Mouse (Mus musculus): Measurements from ENCODE around the gene Sh2b2.

Gene Sh2b2

DNA sequence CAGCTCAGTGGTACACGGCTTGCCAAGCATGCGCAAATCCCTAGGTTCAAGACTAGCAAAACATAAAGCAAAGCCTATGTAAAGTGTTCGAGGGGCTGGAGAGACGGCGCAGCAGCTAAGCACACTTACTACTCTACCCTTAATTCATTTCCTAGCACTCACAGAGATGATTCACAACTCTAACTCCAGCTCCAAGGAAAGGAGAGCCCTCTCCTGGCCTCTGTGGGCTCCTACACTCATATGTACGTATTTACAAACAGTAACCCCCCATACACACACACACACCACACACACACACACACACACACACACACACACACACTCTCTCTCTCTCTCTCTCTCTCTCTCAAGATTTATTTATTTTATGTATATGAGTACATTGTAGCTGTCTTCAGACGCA, 62.6 kb downstream of the Sh2b2 start:
- Histone ChIP-seq H3K27me3 (ENCODE audit: insufficient read depth, low read length) (no peaks in the 10 kb centered on the region), H3K9me3 (ENCODE audit: low read length) (no peaks in the 10 kb centered on the region), H3K4me3 (replicated peaks; ENCODE audit: low read length) (no peak overlapping the region), H3K36me3 (ENCODE audit: insufficient read depth, low read length) (peaks cover 95% of the 10 kb centered on the region), H3K4me1 (replicated peaks; ENCODE audit: low read depth, low read length) (peaks cover 59% of the 10 kb centered on the region)
- TF ChIP-seq NANOG (IDR thresholded peaks at IDR 0.05; ENCODE audit: borderline replicate concordance, low read length) (no peak), CTCF (conservative IDR thresholded peaks at IDR 0.05; ENCODE audit: low read length) (0 out of 2 replicates have a peak, but pooled peaks have one; percentile 5), POU5F1 (IDR thresholded peaks at IDR 0.05; ENCODE audit: borderline replicate concordance, low read length) (no peak)

- Histone ChIP-seq H3K4me3 (replicated peaks; ENCODE audit: low read length) (no peak overlapping the region), H3K4me1 (replicated peaks; ENCODE audit: low read depth, low read length) (peaks cover 68% of the 10 kb centered on the region), H3K27me3 (ENCODE audit: insufficient read depth, low read length) (no peaks in the 10 kb centered on the region), H3K36me3 (ENCODE audit: insufficient read depth, low read length) (peaks cover 95% of the 10 kb centered on the region), H3K9me3 (ENCODE audit: low read length) (no peaks in the 10 kb centered on the region)
- TF ChIP-seq NANOG (IDR thresholded peaks at IDR 0.05; ENCODE audit: borderline replicate concordance, low read length) (no peak), POU5F1 (IDR thresholded peaks at IDR 0.05; ENCODE audit: borderline replicate concordance, low read length) (no peak), CTCF (conservative IDR thresholded peaks at IDR 0.05; ENCODE audit: low read length) (no peak)
These were observed 63.5 kb downstream of the Sh2b2 start for GRCm38 (mm10) chr5:136182830-136183229.

DNA sequence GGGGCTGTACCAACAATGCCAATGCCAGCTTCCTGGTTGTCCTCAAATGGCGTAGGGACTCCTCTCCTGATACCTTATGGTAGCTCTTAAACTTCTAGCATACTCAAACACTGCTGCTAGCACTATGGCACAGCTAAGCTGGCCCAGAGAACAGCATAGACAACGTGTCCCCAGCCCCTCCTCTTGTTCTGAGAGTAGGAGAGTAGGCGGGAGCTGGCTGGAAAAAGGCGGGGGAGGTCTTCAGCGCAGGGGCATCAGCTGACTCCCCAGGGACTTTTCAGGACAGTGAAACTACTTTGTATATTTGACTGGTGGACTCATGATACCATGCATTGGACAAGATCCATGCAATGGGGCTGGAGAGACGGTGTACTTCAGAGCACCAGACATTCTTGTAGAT, 64.3 kb downstream of the Sh2b2 start:
- TF ChIP-seq CTCF (conservative IDR thresholded peaks at IDR 0.05; ENCODE audit: low read length) (no peak), POU5F1 (IDR thresholded peaks at IDR 0.05; ENCODE audit: borderline replicate concordance, low read length) (no peak), NANOG (IDR thresholded peaks at IDR 0.05; ENCODE audit: borderline replicate concordance, low read length) (no peak)
- Histone ChIP-seq H3K27me3 (ENCODE audit: insufficient read depth, low read length) (no peaks in the 10 kb centered on the region), H3K4me3 (replicated peaks; ENCODE audit: low read length) (no peak overlapping the region), H3K4me1 (replicated peaks; ENCODE audit: low read depth, low read length) (peaks cover 76% of the 10 kb centered on the region), H3K9me3 (ENCODE audit: low read length) (no peaks in the 10 kb centered on the region), H3K36me3 (ENCODE audit: insufficient read depth, low read length) (peaks cover 97% of the 10 kb centered on the region)

- H3K36me3 ChIP-seq (ENCODE audit: insufficient read depth, low read length) = peaks cover 91% of the 10 kb centered on the region
- no peaks in the 10 kb centered on the region for H3K9me3 ChIP-seq (ENCODE audit: low read length)
- peaks cover 75% of the 10 kb centered on the region for H3K4me1 ChIP-seq (replicated peaks; ENCODE audit: low read depth, low read length)
- no peaks in the 10 kb centered on the region for H3K27me3 ChIP-seq (ENCODE audit: insufficient read depth, low read length)
- no peak overlapping the region for H3K4me3 ChIP-seq (replicated peaks; ENCODE audit: low read length)
- no peak for TF ChIP-seq POU5F1 (IDR thresholded peaks at IDR 0.05; ENCODE audit: borderline replicate concordance, low read length)
- TF ChIP-seq NANOG (IDR thresholded peaks at IDR 0.05; ENCODE audit: borderline replicate concordance, low read length) = no peak
- TF ChIP-seq CTCF (conservative IDR thresholded peaks at IDR 0.05; ENCODE audit: low read length) = no peak
These were observed 65.2 kb downstream of the Sh2b2 start for GRCm38 (mm10) chr5:136181197-136181596.

- Histone ChIP-seq H3K4me3 (replicated peaks; ENCODE audit: low read length) (0 out of 2 replicates have a peak overlapping the region, but pooled peaks have one; percentile 0), H3K4me1 (replicated peaks; ENCODE audit: low read depth, low read length) (peaks cover 65% of the 10 kb centered on the region), H3K27me3 (ENCODE audit: insufficient read depth, low read length) (no peaks in the 10 kb centered on the region), H3K36me3 (ENCODE audit: insufficient read depth, low read length) (peaks cover 75% of the 10 kb centered on the region), H3K9me3 (ENCODE audit: low read length) (no peaks in the 10 kb centered on the region)
- no peak for TF ChIP-seq POU5F1 (IDR thresholded peaks at IDR 0.05; ENCODE audit: borderline replicate concordance, low read length)
- TF ChIP-seq CTCF (conservative IDR thresholded peaks at IDR 0.05; ENCODE audit: low read length) = no peak
- TF ChIP-seq NANOG (IDR thresholded peaks at IDR 0.05; ENCODE audit: borderline replicate concordance, low read length) = no peak
These were observed 66.8 kb downstream of the Sh2b2 start for GRCm38 (mm10) chr5:136179594-136179993.

DNA sequence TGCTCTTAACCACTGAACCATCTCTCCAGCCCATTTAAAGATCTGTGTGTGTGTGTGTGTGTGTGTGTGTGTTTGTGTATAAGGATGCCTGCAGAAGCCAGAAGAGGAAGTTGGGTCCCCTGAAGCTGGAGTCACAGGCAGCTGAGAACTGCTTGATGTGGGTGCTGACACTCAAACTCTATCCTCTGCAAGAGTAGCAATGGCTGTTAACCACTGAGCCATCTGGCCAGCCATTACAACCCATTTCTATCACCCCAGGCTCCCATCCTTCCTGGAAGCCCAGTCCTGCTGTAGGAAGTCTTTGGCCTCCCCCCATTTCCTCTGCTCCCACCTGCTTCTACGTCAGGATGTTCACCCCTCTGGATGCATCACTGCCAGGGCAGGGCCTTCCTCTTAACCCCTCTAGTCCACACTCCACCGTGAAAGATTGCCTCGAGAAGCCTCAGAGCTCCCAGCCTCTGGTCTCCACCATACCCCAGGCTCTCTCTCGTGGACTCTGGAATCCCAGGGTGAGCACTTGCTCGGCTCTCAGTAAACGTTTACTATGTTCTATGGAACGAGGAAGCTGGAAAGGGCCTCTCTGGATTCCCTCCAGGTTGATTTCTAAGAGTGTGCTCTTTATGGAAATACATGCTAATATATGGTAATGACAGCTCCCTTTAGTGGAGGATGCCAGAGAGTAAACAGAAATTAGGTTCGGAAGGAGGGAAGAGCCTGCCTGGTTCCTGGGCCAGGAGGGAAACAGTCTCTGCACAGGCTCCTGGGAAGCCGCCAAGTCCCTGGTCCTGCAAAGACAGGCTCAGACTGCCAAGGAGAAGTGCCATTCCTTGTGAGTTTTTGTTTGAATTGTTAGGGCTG, 72.5 kb downstream of the Sh2b2 start:
- Histone ChIP-seq H3K4me3 (replicated peaks; ENCODE audit: low read length) (no peak overlapping the region), H3K9me3 (ENCODE audit: low read length) (peaks cover 5% of the 10 kb centered on the region), H3K27me3 (ENCODE audit: insufficient read depth, low read length) (peaks cover 15% of the 10 kb centered on the region), H3K4me1 (replicated peaks; ENCODE audit: low read depth, low read length) (peaks cover 60% of the 10 kb centered on the region), H3K36me3 (ENCODE audit: insufficient read depth, low read length) (peaks cover 21% of the 10 kb centered on the region)
- TF ChIP-seq NANOG (IDR thresholded peaks at IDR 0.05; ENCODE audit: borderline replicate concordance, low read length) (no peak), CTCF (conservative IDR thresholded peaks at IDR 0.05; ENCODE audit: low read length) (no peak), POU5F1 (IDR thresholded peaks at IDR 0.05; ENCODE audit: borderline replicate concordance, low read length) (no peak)

DNA sequence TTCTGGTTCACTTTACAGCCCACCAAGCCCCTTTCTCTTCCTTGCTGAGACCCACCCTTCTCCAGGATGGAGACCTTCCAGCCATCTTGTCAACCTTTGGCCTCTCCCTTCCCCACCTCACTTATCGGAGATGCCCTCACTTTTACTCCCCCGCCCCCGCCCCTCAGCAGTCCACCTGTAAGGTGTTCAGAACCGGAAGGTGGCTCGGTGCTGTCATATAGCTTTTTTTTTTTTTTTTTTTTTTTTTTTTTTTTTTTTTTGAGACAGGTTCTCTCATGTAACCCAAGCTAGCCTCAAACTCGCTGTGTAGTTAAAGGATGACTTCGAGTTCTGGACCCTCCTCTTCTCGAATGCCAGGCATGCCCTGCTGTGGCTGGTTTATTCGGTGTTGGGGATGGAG, 73.4 kb downstream of the Sh2b2 start:
- Histone ChIP-seq H3K4me3 (replicated peaks; ENCODE audit: low read length) (no peak overlapping the region), H3K27me3 (ENCODE audit: insufficient read depth, low read length) (peaks cover 15% of the 10 kb centered on the region), H3K36me3 (ENCODE audit: insufficient read depth, low read length) (peaks cover 12% of the 10 kb centered on the region), H3K9me3 (ENCODE audit: low read length) (peaks cover 10% of the 10 kb centered on the region), H3K4me1 (replicated peaks; ENCODE audit: low read depth, low read length) (peaks cover 51% of the 10 kb centered on the region)
- TF ChIP-seq NANOG (IDR thresholded peaks at IDR 0.05; ENCODE audit: borderline replicate concordance, low read length) (no peak), POU5F1 (IDR thresholded peaks at IDR 0.05; ENCODE audit: borderline replicate concordance, low read length) (no peak), CTCF (conservative IDR thresholded peaks at IDR 0.05; ENCODE audit: low read length) (no peak)

DNA sequence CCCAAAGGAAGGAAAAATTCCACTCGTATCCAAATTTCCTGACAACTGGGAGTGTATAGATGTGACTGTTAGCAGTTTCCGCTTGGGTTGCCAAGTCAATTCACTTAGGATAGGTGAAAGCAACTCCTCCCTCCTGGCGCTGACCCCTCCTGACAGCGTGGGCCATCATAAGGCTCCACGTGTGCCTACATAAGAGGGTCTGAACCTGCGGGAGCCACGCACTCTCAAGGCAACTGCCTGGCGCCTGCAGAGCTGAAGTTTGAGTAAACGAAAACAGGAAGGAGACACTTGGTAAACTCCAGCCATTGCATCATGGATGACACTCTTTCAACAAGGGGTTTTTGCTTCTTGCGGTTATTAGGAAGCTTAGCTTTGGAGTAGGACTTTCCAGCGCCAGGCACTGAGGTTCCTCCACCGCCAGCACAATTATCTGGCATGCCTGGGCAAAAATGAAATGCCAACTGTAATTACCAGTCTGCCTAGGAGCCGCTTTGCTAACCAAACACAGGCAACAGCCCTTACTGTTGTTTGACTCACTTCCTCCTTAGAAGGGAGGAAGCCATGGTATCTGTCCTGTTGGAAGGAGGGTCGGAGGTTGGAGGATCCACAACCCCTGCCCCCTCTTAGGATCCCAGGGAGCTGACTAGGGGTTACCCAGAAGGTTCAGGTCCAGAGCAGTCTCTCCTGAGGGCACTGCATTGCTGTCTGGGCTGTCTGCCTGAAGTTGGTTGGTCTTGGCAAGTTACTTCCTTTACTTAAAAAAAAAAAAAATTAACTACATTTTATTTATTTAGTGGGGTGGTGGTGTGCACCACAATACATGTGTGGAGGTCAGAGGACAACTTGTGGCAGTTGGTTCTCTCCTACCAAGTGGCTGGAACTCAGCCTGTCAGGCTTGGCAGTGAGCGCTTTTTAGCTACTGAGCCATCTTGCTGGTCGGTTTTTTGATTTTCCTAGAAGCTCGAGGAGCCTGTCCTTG, 74.7 kb downstream of the Sh2b2 start:
- peaks cover 47% of the 10 kb centered on the region for H3K4me1 ChIP-seq (replicated peaks; ENCODE audit: low read depth, low read length)
- H3K27me3 ChIP-seq (ENCODE audit: insufficient read depth, low read length) = peaks cover 15% of the 10 kb centered on the region

More for the DNA sequence above, 74.7 kb downstream of the Sh2b2 start:
- no peaks in the 10 kb centered on the region for H3K36me3 ChIP-seq (ENCODE audit: insufficient read depth, low read length)
- TF ChIP-seq POU5F1 (IDR thresholded peaks at IDR 0.05; ENCODE audit: borderline replicate concordance, low read length) (no peak), NANOG (IDR thresholded peaks at IDR 0.05; ENCODE audit: borderline replicate concordance, low read length) (no peak), CTCF (conservative IDR thresholded peaks at IDR 0.05; ENCODE audit: low read length) (no peak)
- peak overlapping the region; percentile 80 for H3K4me3 ChIP-seq (replicated peaks; ENCODE audit: low read length)
- peaks cover 13% of the 10 kb centered on the region for H3K9me3 ChIP-seq (ENCODE audit: low read length)
